Mouse (Mus musculus) MEL (cell line): ENCODE data around the gene Olfr1385.

Source experiments
- CTCF ChIP-seq, 3 experiments: IDR thresholded peaks in 2 of 3; conservative IDR thresholded peaks in 1 of 3; 2 replicates each; pipeline ENCODE4 v1.5.1; 2011 to 2012; ENCODE audit warnings: low read length in 3 of 3, low read depth in 2 of 3, mild to moderate bottlenecking in 2 of 3, improper control_type of control experiment in 1 of 3, inconsistent platforms in 1 of 3, mixed read lengths in 1 of 3, moderate library complexity in 1 of 3; ENCODE audit not compliant: control insufficient read depth in 1 of 3, insufficient read depth in 1 of 3, poor library complexity in 1 of 3, severe bottlenecking in 1 of 3
- EP300 ChIP-seq, 2 experiments: IDR thresholded peaks; 2 replicates each; pipeline ENCODE4 v1.6.1; 2011; ENCODE audit warnings: improper control_type of control experiment in 2 of 2, low read length in 2 of 2, low read depth in 1 of 2, mild to moderate bottlenecking in 1 of 2
- ETS1 ChIP-seq: IDR thresholded peaks from 2 replicates; pipeline ENCODE4 v1.6.1; 2012; ENCODE audit warnings: low read depth, mild to moderate bottlenecking, inconsistent platforms, low read length, improper control_type of control experiment, moderate library complexity
- HCFC1 ChIP-seq: IDR thresholded peaks from 2 replicates; pipeline ENCODE4 v1.6.1; 2012; ENCODE audit warnings: low read depth, mild to moderate bottlenecking, inconsistent platforms, low read length, improper control_type of control experiment, moderate library complexity
- MXI1 ChIP-seq: IDR thresholded peaks from 2 replicates; pipeline ENCODE4 v1.6.1; 2011; ENCODE audit warnings: mild to moderate bottlenecking, low read depth, low read length, improper control_type of control experiment
- NRF1 ChIP-seq: IDR thresholded peaks from 2 replicates; pipeline ENCODE4 v1.6.1; 2014; ENCODE audit warnings: low read depth, mild to moderate bottlenecking, inconsistent platforms, low read length, improper control_type of control experiment, moderate library complexity; ENCODE audit not compliant: poor library complexity, insufficient read depth, severe bottlenecking
- POLR2A ChIP-seq, 2 experiments: IDR thresholded peaks; 2 replicates each; pipeline ENCODE4 v1.6.1; 2011 to 2012; ENCODE audit warnings: low read length in 2 of 2, mild to moderate bottlenecking in 2 of 2, control low read depth in 1 of 2, improper control_type of control experiment in 1 of 2, low read depth in 1 of 2, moderate library complexity in 1 of 2; ENCODE audit not compliant: control insufficient read depth in 1 of 2, insufficient read depth in 1 of 2, poor library complexity in 1 of 2
- POLR2AphosphoS2 ChIP-seq: IDR thresholded peaks from 2 replicates; pipeline ENCODE4 v1.6.1; 2011; ENCODE audit warnings: low read length, improper control_type of control experiment
- POLR2AphosphoS5 ChIP-seq: IDR thresholded peaks from 2 replicates; pipeline ENCODE4 v1.6.1; 2012; ENCODE audit warnings: low read depth, borderline replicate concordance, mild to moderate bottlenecking, inconsistent platforms, low read length, moderate library complexity, mixed read lengths
- SIN3A ChIP-seq: IDR thresholded peaks from 2 replicates; pipeline ENCODE4 v1.6.1; 2012; ENCODE audit warnings: low read length, improper control_type of control experiment, inconsistent platforms
- TAL1 ChIP-seq: IDR thresholded peaks from 2 replicates; pipeline ENCODE4 v1.6.1; 2012; ENCODE audit warnings: mild to moderate bottlenecking, inconsistent platforms, low read length, moderate library complexity, mixed read lengths
- UBTF ChIP-seq: IDR thresholded peaks from 2 replicates; pipeline ENCODE4 v1.6.1; 2012; ENCODE audit warnings: low read depth, mild to moderate bottlenecking, inconsistent platforms, low read length, improper control_type of control experiment, moderate library complexity, borderline replicate concordance; ENCODE audit not compliant: insufficient read depth
- ZC3H11A ChIP-seq: IDR thresholded peaks from 2 replicates; pipeline ENCODE4 v1.6.1; 2012; ENCODE audit warnings: low read depth, mild to moderate bottlenecking, inconsistent platforms, low read length, improper control_type of control experiment

DNA sequence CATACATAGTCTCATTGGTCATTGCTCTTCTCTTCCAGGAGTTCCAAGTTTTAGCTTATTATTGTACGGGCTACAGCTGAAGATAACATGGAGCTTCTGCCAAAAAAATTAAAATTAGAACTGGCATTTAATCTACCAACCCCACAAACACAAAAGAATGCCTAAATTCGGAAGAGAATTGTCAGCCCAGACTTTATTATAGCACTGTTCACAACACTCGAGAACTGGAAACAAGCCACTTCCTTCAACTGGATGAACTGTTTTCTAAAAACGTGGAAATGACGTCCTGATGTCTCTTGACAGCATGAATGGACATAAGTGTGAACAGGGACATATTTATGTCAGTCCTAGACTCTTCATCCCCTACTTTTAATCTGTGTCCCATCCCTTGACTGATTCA, 29.2 kb downstream of the Olfr1385 start:
- TF ChIP-seq TAL1 (no peak), UBTF (no peak), POLR2AphosphoS2 (no peak), ETS1 (no peak), CTCF (IDR thresholded peaks at IDR 0.05 in 2 of 3, conservative IDR thresholded peaks at IDR 0.05 in 1 of 3; ENCODE audit: control insufficient read depth in 1 of 3, insufficient read depth in 1 of 3, low read depth in 2 of 3, low read length in 3 of 3, poor library complexity in 1 of 3, severe bottlenecking in 1 of 3) (no peak), HCFC1 (no peak), POLR2AphosphoS5 (no peak), EP300 (IDR thresholded peaks at IDR 0.05; ENCODE audit: low read depth in 1 of 2, low read length in 2 of 2) (no peak), NRF1 (no peak), SIN3A (no peak), POLR2A (IDR thresholded peaks at IDR 0.05; ENCODE audit: control insufficient read depth in 1 of 2, insufficient read depth in 1 of 2, low read depth in 1 of 2, low read length in 2 of 2, poor library complexity in 1 of 2) (no peak), ZC3H11A (no peak), MXI1 (no peak)
